Mouse (Mus musculus): ENCODE data around the gene Ndel1. TPM values are rescaled to one million over a fixed set of nuclear protein-coding genes. Genes with fewer than 3 reads are reported as not detected.

Ndel1 gene
- polyA plus RNA-seq (2015; fragmentation: Nextera tagmentation; extraction: Ambion mirVana) = 73.5 and 83.8 TPM in 2 replicates

DNA sequence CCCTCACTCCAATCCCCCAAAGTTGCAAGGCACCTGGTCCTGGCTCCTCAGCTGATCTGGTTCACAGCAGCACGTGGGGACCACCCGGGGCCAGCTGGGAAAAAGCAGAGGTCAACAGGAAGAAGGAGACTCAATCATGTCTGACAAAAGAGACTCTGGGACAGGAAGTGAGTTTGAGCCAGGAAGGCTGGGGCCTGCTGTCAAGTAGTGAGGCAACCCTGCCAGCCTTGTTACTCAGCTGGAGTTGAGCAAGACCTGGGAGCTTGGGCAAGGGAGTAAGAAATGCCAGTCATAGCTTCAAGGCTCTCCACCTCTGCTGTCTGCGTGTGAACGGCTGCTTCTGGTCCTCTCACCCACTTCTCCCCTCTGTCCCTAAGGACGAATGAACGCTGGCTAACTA, at the start of gene Ndel1:
TSS of gene Ndel1 (minus strand) at position 111 of the 400 bp plus-strand sequence.
- Histone ChIP-seq H3K36me3 (ENCODE audit: control insufficient read depth, insufficient read depth, low read length) (no peaks in the 10 kb centered on the region), H3K9ac (ENCODE audit: low read length) (no peak within 1 kb of the TSS), H3K9me3 (ENCODE audit: control insufficient read depth, low read length) (no peaks in the 10 kb centered on the region), H3K27me3 (ENCODE audit: control insufficient read depth, insufficient read depth, low read depth, low read length) (no peaks in the 10 kb centered on the region), H3K4me2 (ENCODE audit: low read depth, low read length) (no peak within 1 kb of the TSS), H3K4me3 (ENCODE audit: low read length) (no peak within 1 kb of the TSS), H3K27ac (ENCODE audit: low read length) (peak within 1 kb of the TSS; percentile 75), H3K4me1 (replicated peaks; ENCODE audit: control insufficient read depth, insufficient read depth, low read length) (peaks cover 14% of the 10 kb centered on the region)
- peak; percentile 82 for ATAC-seq (ENCODE audit: low read depth)
- WGBS = 33% methylated on average over 6 of the region's 6 CpGs

DNA sequence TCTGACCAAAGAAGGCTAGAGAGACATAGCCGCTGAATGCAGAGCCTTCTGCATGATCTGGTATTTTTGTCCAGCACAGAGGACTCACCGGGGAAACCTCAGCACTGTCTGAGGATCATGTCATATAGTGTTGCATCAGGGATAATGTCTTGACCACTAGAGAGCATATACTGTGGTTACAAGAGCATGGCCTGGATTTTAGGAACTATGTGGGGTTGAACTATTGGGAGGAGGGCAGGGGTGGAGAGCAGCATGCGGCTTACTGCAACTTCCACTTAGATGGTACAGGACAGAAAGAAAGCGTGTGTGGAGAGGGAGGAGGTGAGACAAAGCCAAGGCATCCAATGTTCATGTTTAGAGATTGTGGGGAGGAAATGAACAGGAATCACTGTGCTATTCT, 42.9 kb upstream of the Ndel1 start:
- Histone ChIP-seq H3K4me2 (ENCODE audit: low read depth, low read length) (no peak overlapping the region), H3K36me3 (ENCODE audit: control insufficient read depth, insufficient read depth, low read length) (no peaks in the 10 kb centered on the region), H3K4me3 (ENCODE audit: low read length) (no peak overlapping the region), H3K4me1 (replicated peaks; ENCODE audit: control insufficient read depth, insufficient read depth, low read length) (no peaks in the 10 kb centered on the region), H3K9ac (ENCODE audit: low read length) (no peak overlapping the region), H3K9me3 (ENCODE audit: control insufficient read depth, low read length) (no peaks in the 10 kb centered on the region), H3K27me3 (ENCODE audit: control insufficient read depth, insufficient read depth, low read depth, low read length) (no peaks in the 10 kb centered on the region), H3K27ac (ENCODE audit: low read length) (no peak overlapping the region)
- ATAC-seq (ENCODE audit: low read depth) = no peak
- WGBS = 79% methylated on average over 4 of the region's 4 CpGs

DNA sequence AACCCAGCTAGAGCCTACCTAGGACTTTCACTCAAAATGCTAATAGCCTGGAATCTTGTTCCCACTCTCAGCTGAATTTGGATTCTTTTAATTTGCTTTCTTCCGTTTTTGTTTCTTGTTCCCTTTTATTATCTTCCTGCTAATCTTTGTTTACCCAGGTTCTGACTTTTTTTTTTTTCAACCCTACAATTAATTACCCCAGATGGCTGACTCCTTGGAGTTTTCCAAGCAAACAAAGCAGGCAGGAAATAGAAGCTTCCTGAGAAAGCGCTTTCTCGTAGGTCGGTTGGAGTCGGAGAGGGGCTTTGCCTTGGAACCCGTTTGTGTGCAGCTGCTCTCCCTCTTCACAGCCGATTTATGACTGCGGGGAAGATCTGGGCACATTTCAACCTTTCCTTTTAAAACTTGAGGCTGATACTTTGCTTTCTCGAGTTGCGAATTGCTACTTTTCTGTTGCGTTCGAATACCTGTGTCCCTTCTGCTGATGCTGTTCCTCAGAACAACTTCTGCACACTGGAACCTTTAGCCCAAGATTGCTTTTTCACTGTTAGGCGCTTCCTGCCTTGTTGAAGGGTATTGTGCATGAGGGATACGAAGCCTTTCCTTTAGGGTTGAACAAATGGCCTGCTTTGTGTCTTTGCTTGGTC, 40.0 kb upstream of the Ndel1 start:
- H3K9ac ChIP-seq (ENCODE audit: low read length) = no peak overlapping the region
- H3K4me1 ChIP-seq (replicated peaks; ENCODE audit: control insufficient read depth, insufficient read depth, low read length) = peaks cover under 1% of the 10 kb centered on the region
- 33% methylated on average over 14 of the region's 14 CpGs for WGBS
- ATAC-seq (ENCODE audit: low read depth) = peak; percentile 65; the same call in 1 of the 2 replicates
- no peaks in the 10 kb centered on the region for H3K9me3 ChIP-seq (ENCODE audit: control insufficient read depth, low read length)
- H3K4me3 ChIP-seq (ENCODE audit: low read length) = no peak overlapping the region
- peaks cover 3% of the 10 kb centered on the region; the same call in 1 of the 2 replicates for H3K36me3 ChIP-seq (ENCODE audit: control insufficient read depth, insufficient read depth, low read length)
- H3K4me2 ChIP-seq (ENCODE audit: low read depth, low read length) = 0 out of 2 replicates have a peak overlapping the region, but pooled peaks have one; percentile 1
- no peaks in the 10 kb centered on the region for H3K27me3 ChIP-seq (ENCODE audit: control insufficient read depth, insufficient read depth, low read depth, low read length)
- peak overlapping the region; percentile 76 for H3K27ac ChIP-seq (ENCODE audit: low read length)

DNA sequence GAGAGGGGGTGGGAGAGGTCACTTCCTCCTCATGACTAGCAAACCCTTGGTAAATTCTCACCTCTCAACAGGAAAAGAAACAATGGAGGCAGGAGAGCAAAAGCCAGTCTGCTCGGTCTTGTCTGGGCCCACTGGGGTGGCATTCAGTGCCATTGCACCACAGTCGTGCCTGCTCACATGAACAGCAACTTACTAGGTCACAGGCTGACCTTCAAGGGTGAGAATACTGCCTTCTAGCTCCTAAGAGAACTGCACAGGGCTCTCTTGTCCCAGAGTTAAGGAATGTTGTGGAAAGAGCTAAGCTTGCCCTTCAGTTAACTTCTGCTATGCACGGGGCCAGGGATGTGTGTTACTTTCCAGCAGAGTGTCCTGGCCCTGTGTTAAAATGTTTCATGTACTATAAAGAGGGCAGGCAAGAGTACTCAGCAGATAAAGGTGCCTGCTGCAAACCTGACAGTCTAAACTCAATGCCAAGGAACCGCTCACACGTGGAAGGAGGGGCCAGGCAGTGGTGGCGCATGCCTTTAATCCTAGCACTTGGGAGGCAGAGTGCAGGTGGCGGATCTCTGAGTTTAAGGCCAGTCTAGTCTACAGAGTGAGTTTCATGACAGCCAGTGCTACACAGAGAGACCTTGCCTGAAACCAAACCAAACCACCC, 37.3 kb upstream of the Ndel1 start:
- H3K9ac ChIP-seq (ENCODE audit: low read length) = no peak overlapping the region

DNA sequence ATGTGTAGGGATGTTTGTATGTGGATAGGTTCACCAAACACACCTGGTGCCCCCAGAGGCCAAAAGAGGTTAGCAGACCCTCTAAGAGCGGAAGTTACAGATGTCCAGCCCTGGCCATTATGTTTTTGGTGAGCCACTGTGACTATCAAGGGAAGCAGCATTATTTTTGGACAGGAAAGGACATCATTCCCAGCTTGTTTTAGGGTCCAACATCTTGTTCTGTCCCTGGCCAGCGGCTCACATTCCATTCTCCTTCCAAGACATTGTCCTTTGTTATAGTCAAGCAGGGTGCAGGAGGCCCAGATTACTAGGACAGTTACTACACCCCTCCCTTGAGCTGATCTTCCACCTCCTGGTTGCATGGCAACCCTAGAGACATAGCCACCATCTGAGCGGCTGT, 35.6 kb upstream of the Ndel1 start:
- peaks cover 34% of the 10 kb centered on the region for H3K36me3 ChIP-seq (ENCODE audit: control insufficient read depth, insufficient read depth, low read length)
- ATAC-seq (ENCODE audit: low read depth) = no peak

More for the DNA sequence above, 37.3 kb upstream of the Ndel1 start:
- H3K4me2 ChIP-seq (ENCODE audit: low read depth, low read length) = no peak overlapping the region
- peaks cover 22% of the 10 kb centered on the region for H3K36me3 ChIP-seq (ENCODE audit: control insufficient read depth, insufficient read depth, low read length)
- H3K27ac ChIP-seq (ENCODE audit: low read length) = peak overlapping the region; percentile 16; the same call in 1 of the 2 replicates
- H3K9me3 ChIP-seq (ENCODE audit: control insufficient read depth, low read length) = no peaks in the 10 kb centered on the region
- no peak for ATAC-seq (ENCODE audit: low read depth)
- WGBS = 39% methylated on average over 7 of the region's 7 CpGs
- peaks cover 5% of the 10 kb centered on the region for H3K4me1 ChIP-seq (replicated peaks; ENCODE audit: control insufficient read depth, insufficient read depth, low read length)
- no peak overlapping the region for H3K4me3 ChIP-seq (ENCODE audit: low read length)
- no peaks in the 10 kb centered on the region for H3K27me3 ChIP-seq (ENCODE audit: control insufficient read depth, insufficient read depth, low read depth, low read length)

DNA sequence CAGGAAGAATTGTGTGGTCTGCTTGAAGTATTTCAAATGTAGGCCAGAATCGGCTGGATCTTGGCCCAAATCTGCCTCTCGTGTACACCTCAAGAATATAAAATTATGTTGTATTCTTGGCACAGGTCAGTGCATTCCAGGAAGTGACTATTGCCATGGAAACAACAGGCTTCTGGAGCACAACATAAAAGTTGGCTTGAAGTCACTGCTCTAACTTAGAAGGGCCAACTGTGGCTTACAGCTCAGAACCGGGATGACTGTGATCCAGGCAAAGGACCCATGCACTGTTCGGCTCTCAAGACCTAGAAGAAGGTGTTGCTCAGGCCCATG, 34.8 kb upstream of the Ndel1 start:
- WGBS = 38% methylated on average over 4 of the region's 4 CpGs
- Histone ChIP-seq H3K27me3 (ENCODE audit: control insufficient read depth, insufficient read depth, low read depth, low read length) (no peaks in the 10 kb centered on the region), H3K4me2 (ENCODE audit: low read depth, low read length) (no peak overlapping the region), H3K27ac (ENCODE audit: low read length) (no peak overlapping the region), H3K9me3 (ENCODE audit: control insufficient read depth, low read length) (no peaks in the 10 kb centered on the region), H3K36me3 (ENCODE audit: control insufficient read depth, insufficient read depth, low read length) (peaks cover 34% of the 10 kb centered on the region), H3K4me1 (replicated peaks; ENCODE audit: control insufficient read depth, insufficient read depth, low read length) (peaks cover 11% of the 10 kb centered on the region), H3K4me3 (ENCODE audit: low read length) (no peak overlapping the region), H3K9ac (ENCODE audit: low read length) (no peak overlapping the region)
- ATAC-seq (ENCODE audit: low read depth) = peak; percentile 55

More for the DNA sequence above, 35.6 kb upstream of the Ndel1 start:
- H3K9ac ChIP-seq (ENCODE audit: low read length) = no peak overlapping the region
- no peak overlapping the region for H3K4me3 ChIP-seq (ENCODE audit: low read length)
- H3K27me3 ChIP-seq (ENCODE audit: control insufficient read depth, insufficient read depth, low read depth, low read length) = no peaks in the 10 kb centered on the region
- no peak overlapping the region for H3K27ac ChIP-seq (ENCODE audit: low read length)
- H3K9me3 ChIP-seq (ENCODE audit: control insufficient read depth, low read length) = no peaks in the 10 kb centered on the region
- no peak overlapping the region for H3K4me2 ChIP-seq (ENCODE audit: low read depth, low read length)
- peaks cover 11% of the 10 kb centered on the region for H3K4me1 ChIP-seq (replicated peaks; ENCODE audit: control insufficient read depth, insufficient read depth, low read length)
- 70% methylated on average over 3 of the region's 3 CpGs for WGBS

DNA sequence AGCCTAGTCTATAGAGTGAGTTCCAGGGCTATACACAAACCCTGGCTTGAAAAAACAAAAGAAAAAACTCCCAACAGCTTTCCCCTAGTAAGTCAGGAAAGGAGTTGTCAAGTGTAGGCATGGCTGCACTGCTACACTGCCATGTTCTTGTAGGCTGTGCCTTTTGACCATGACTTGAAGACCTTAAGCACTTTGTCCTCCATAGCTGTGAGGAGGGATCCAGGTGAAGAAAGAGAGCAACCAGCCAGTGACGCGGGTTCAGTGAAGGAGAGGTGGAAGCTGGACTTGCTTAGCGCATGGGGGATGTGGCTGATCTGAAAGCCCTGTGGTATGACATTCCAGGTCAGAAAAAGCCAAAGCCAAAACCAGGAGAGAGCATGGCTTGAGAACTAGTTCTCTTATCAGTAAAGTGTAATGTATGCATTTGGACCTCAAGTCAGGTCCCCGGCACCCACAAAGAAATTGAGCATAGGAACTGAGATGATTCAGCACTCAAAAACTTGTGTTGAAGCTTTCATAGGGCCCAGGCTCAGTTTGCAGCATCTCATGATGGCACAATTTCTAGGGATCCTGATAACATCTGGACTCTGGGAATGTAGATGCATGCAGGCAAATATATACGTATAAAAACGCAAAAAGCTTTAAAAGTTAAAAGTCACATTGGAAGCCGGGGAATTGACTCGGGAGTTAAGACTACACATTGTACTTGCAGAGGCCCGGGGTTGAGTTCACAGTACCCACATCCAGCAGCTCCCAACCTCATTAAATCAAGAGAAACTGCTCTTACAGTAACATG, 34.2 kb upstream of the Ndel1 start:
- no peak; the same call in 1 of the 2 replicates for ATAC-seq (ENCODE audit: low read depth)
- Histone ChIP-seq H3K27me3 (ENCODE audit: control insufficient read depth, insufficient read depth, low read depth, low read length) (no peaks in the 10 kb centered on the region), H3K36me3 (ENCODE audit: control insufficient read depth, insufficient read depth, low read length) (peaks cover 34% of the 10 kb centered on the region), H3K4me1 (replicated peaks; ENCODE audit: control insufficient read depth, insufficient read depth, low read length) (peaks cover 11% of the 10 kb centered on the region), H3K9ac (ENCODE audit: low read length) (no peak overlapping the region), H3K9me3 (ENCODE audit: control insufficient read depth, low read length) (no peaks in the 10 kb centered on the region), H3K4me3 (ENCODE audit: low read length) (no peak overlapping the region), H3K4me2 (ENCODE audit: low read depth, low read length) (no peak overlapping the region), H3K27ac (ENCODE audit: low read length) (no peak overlapping the region)
- 88% methylated on average over 9 of the region's 9 CpGs for WGBS

DNA sequence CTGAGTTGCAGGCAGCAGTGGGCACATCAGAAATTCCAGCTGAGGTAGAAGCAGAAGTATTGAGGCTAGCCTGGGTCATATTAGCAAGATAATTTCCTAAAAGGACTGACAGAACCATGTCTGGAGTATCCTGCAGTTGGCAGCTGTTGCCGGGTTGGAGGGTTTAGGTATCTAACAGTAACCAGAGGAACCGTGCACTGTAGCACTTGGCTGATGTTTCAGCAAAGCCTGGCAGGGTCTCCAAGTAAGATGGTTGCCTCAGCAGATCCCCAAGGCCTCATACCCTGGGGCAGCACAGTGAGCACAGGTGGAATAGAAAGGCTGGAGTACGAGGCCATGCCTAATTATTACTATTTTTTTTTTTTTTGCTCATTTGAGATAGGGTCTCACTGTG, 33.5 kb upstream of the Ndel1 start:
- H3K27me3 ChIP-seq (ENCODE audit: control insufficient read depth, insufficient read depth, low read depth, low read length) = no peaks in the 10 kb centered on the region
- H3K4me3 ChIP-seq (ENCODE audit: low read length) = no peak overlapping the region
- H3K4me1 ChIP-seq (replicated peaks; ENCODE audit: control insufficient read depth, insufficient read depth, low read length) = peaks cover 11% of the 10 kb centered on the region
- 85% methylated on average over 3 of the region's 3 CpGs for WGBS
- ATAC-seq (ENCODE audit: low read depth) = no peak
- no peak overlapping the region for H3K27ac ChIP-seq (ENCODE audit: low read length)
- no peak overlapping the region for H3K4me2 ChIP-seq (ENCODE audit: low read depth, low read length)
- no peak overlapping the region for H3K9ac ChIP-seq (ENCODE audit: low read length)
- no peaks in the 10 kb centered on the region for H3K9me3 ChIP-seq (ENCODE audit: control insufficient read depth, low read length)
- H3K36me3 ChIP-seq (ENCODE audit: control insufficient read depth, insufficient read depth, low read length) = peaks cover 34% of the 10 kb centered on the region
